Mouse (Mus musculus): ENCODE measurements around the gene 1700125H20Rik. TPM values are rescaled to one million over a fixed set of nuclear protein-coding genes. Genes with fewer than 3 reads are reported as not detected.

1700125H20Rik gene
- polyA plus RNA-seq (2017; shearing (Covaris generic)) = not detected

GRCm38 (mm10) chr11:85170058-85170740, at the start of gene 1700125H20Rik:
Gene 1700125H20Rik (plus strand): TSS chr11:85170404.

GRCm38 (mm10) chr11:85139581-85140540, 30.3 kb upstream of the 1700125H20Rik start, which contains the start of gene Usp32:
Gene Usp32 (minus strand): TSS chr11:85140161.

Other genes starting within 250 kb of the 1700125H20Rik start
- gene Car4, start 212.6 kb upstream of the 1700125H20Rik start, polyA plus RNA-seq (2017; shearing (Covaris generic)) = not detected
- gene Usp32, start 30.2 kb upstream of the 1700125H20Rik start, polyA plus RNA-seq (2017; shearing (Covaris generic)) = 15.2 TPM
- gene Appbp2, start 64.7 kb downstream of the 1700125H20Rik start, polyA plus RNA-seq (2017; shearing (Covaris generic)) = 27.2 TPM
- 29.0 TPM for gene Ppm1d, start 140.8 kb downstream of the 1700125H20Rik start, polyA plus RNA-seq (2017; shearing (Covaris generic))
- 59.0 TPM for gene Bcas3, start 182.8 kb downstream of the 1700125H20Rik start, polyA plus RNA-seq (2017; shearing (Covaris generic))